ENCODE assay signal across 7 mouse cellular contexts in genomic region chr15:8098774-8099749, GRCm38 (mm10). TPM values are rescaled to one million over a fixed set of nuclear protein-coding genes. Genes with fewer than 3 reads are reported as not detected.
DNase-seq lines count a peak whose midpoint lies in the region; ATAC-seq lines count a peak whose summit lies in the region.

TSS of gene Wdr70 (minus strand) at chr15:8099209.

- no peaks in the 10 kb centered on the region for H3K9me3 ChIP-seq in embryonic facial prominence, embryonic 12.5 days
- no peaks in the 10 kb centered on the region for H3K9me3 ChIP-seq in limb, embryonic 11.5 days (ENCODE audit: control insufficient read depth, low read length)
- no peaks in the 10 kb centered on the region for H3K9me3 ChIP-seq in midbrain, embryonic 14.5 days (ENCODE audit: control insufficient read depth, low read length)

- H3K4me3 ChIP-seq in embryonic facial prominence, embryonic 12.5 days = peak within 1 kb of the TSS; percentile 91
- H3K4me3 ChIP-seq in limb, embryonic 11.5 days (ENCODE audit: low read depth, low read length) = peak within 1 kb of the TSS; percentile 79
- H3K4me3 ChIP-seq in midbrain, embryonic 14.5 days (replicated peaks; ENCODE audit: low read depth, low read length) = peak within 1 kb of the TSS; percentile 80

- peak; percentile 99 for DNase-seq in adrenal gland, postnatal 25 days
- peak; percentile 99 for DNase-seq in heart, adult 11 months
- DNase-seq in kidney, adult 18-20 months = peak; percentile 98
- DNase-seq in limb, embryonic 11.5 days (ENCODE audit: low spot score) = peak; percentile 99
- peak; percentile 98 for DNase-seq in midbrain, embryonic 14.5 days
- DNase-seq in spleen, adult 18-20 months = peak; percentile 90 to 98

- no peak within 1 kb of the TSS for H3K27ac ChIP-seq in embryonic facial prominence, embryonic 12.5 days
- no peak within 1 kb of the TSS for H3K27ac ChIP-seq in limb, embryonic 11.5 days (replicated peaks; ENCODE audit: low read depth, low read length)
- H3K27ac ChIP-seq in midbrain, embryonic 14.5 days (replicated peaks; ENCODE audit: low read depth, low read length) = peak within 1 kb of the TSS; percentile 45; the same call in 1 of the 2 replicates

- H3K36me3 ChIP-seq in embryonic facial prominence, embryonic 12.5 days = peaks cover 20% of the 10 kb centered on the region; the same call in 1 of the 2 replicates
- peaks cover 5% of the 10 kb centered on the region; the same call in 1 of the 2 replicates for H3K36me3 ChIP-seq in limb, embryonic 11.5 days (ENCODE audit: control insufficient read depth, insufficient read depth, low read length)
- peaks cover 14% of the 10 kb centered on the region for H3K36me3 ChIP-seq in midbrain, embryonic 14.5 days (ENCODE audit: control insufficient read depth, insufficient read depth, low read length)

- WGBS in embryonic facial prominence, embryonic 12.5 days = 2% methylated on average over 56 of the region's 56 CpGs
- WGBS in limb, embryonic 11.5 days = 2% methylated on average over 56 of the region's 56 CpGs
- 2% methylated on average over 56 of the region's 56 CpGs for WGBS in midbrain, embryonic 14.5 days

- no peaks in the 10 kb centered on the region for H3K27me3 ChIP-seq in embryonic facial prominence, embryonic 12.5 days
- H3K27me3 ChIP-seq in limb, embryonic 11.5 days (ENCODE audit: control insufficient read depth, insufficient read depth, low read length) = no peaks in the 10 kb centered on the region
- no peaks in the 10 kb centered on the region for H3K27me3 ChIP-seq in midbrain, embryonic 14.5 days (ENCODE audit: control insufficient read depth, insufficient read depth, low read length)

- H3K4me2 ChIP-seq in embryonic facial prominence, embryonic 12.5 days (replicated peaks) = peak within 1 kb of the TSS; percentile 62
- H3K4me2 ChIP-seq in limb, embryonic 11.5 days (ENCODE audit: low read depth, severe bottlenecking) = peak within 1 kb of the TSS; percentile 51
- H3K4me2 ChIP-seq in midbrain, embryonic 14.5 days (ENCODE audit: low read length) = peak within 1 kb of the TSS; percentile 64

- peak within 1 kb of the TSS; percentile 83 for H3K9ac ChIP-seq in embryonic facial prominence, embryonic 12.5 days
- H3K9ac ChIP-seq in limb, embryonic 11.5 days (ENCODE audit: low read length) = peak within 1 kb of the TSS; percentile 68
- peak within 1 kb of the TSS; percentile 72 for H3K9ac ChIP-seq in midbrain, embryonic 14.5 days (replicated peaks; ENCODE audit: low read length)

- peak; percentile 85 for ATAC-seq in embryonic facial prominence, embryonic 12.5 days (ENCODE audit: insufficient number of reproducible peaks, insufficient read depth, low FRiP score, low TSS enrichment)
- ATAC-seq in limb, embryonic 11.5 days (ENCODE audit: insufficient number of reproducible peaks, low FRiP score, low TSS enrichment, low read depth) = peak; percentile 88
- ATAC-seq in midbrain, embryonic 14.5 days (ENCODE audit: low FRiP score, low TSS enrichment) = peak; percentile 96

- peaks cover 5% of the 10 kb centered on the region; the same call in 1 of the 2 replicates for H3K4me1 ChIP-seq in embryonic facial prominence, embryonic 12.5 days
- H3K4me1 ChIP-seq in limb, embryonic 11.5 days (ENCODE audit: control insufficient read depth, insufficient read depth, low read length) = 0 out of 2 replicates have a peak, but pooled peaks cover 2% of the 10 kb centered on the region
- H3K4me1 ChIP-seq in midbrain, embryonic 14.5 days (ENCODE audit: control insufficient read depth, insufficient read depth, low read length) = peaks cover 5% of the 10 kb centered on the region; the same call in 1 of the 2 replicates

RNA-seq across cellular contexts. Expression of gene Wdr70, which starts in this region (rescaled TPM):
- total RNA-seq in adrenal gland, postnatal 25 days (2021) = 32.0 and 35.8 TPM in 2 replicates
- polyA plus RNA-seq in embryonic facial prominence, embryonic 12.5 days (2016; fragmentation: Nextera tagmentation; extraction: Ambion mirVana) = 64.1 and 69.4 TPM in 2 replicates
- polyA plus RNA-seq in limb, embryonic 11.5 days (2014; fragmentation: Nextera tagmentation; extraction: Ambion mirVana) = 73.3 and 74.5 TPM in 2 replicates
- polyA plus RNA-seq in midbrain, embryonic 14.5 days (2014; fragmentation: Nextera tagmentation; extraction: Ambion mirVana) = 58.6 and 70.6 TPM in 2 replicates
